Mouse (Mus musculus) ES-Bruce4 (cell line): ENCODE measurements around the gene Nrip3.

Experiments used
- EP300 ChIP-seq: IDR thresholded peaks from 2 replicates; pipeline ENCODE4 v1.6.1; 2011; ENCODE audit warnings: low read depth, low read length; ENCODE audit not compliant: insufficient read depth
- POLR2A ChIP-seq: IDR thresholded peaks from one replicate; pipeline ENCODE4 v1.8.1; 2011; ENCODE audit warnings: low read length; ENCODE audit not compliant: insufficient read depth

- TF ChIP-seq EP300 (no peak), POLR2A (no peak)
Measured at GRCm38 (mm10) chr7:109783281-109783680, 1.5 kb upstream of the Nrip3 start.
